Mouse (Mus musculus): ENCODE results near the gene Elovl5. TPM values are rescaled to one million over a fixed set of nuclear protein-coding genes. Genes with fewer than 3 reads are reported as not detected.

Elovl5 gene
- polyA plus RNA-seq, 1 experiment from 2014 or later: 65.2 TPM

GRCm38 (mm10) chr9:77955964-77956363 lies 38.8 kb downstream of the Elovl5 start:
- Histone ChIP-seq H3K9me3 (no peaks in the 10 kb centered on the region), H3K27me3 (replicated peaks) (no peaks in the 10 kb centered on the region), H3K4me3 (no peak overlapping the region), H3K4me1 (peaks cover 33% of the 10 kb centered on the region), H3K4me2 (no peak overlapping the region), H3K36me3 (peaks cover 34% of the 10 kb centered on the region), H3K9ac (no peak overlapping the region), H3K27ac (replicated peaks) (no peak overlapping the region)
- WGBS: 88% methylated on average over 8 of the region's 8 CpGs
- ATAC-seq (ENCODE audit: extremely low read depth, insufficient number of reproducible peaks, low FRiP score, low TSS enrichment): no peak

- Histone ChIP-seq H3K4me2 (no peak overlapping the region), H3K27ac (replicated peaks) (no peak overlapping the region), H3K27me3 (replicated peaks) (no peaks in the 10 kb centered on the region), H3K9me3 (no peaks in the 10 kb centered on the region), H3K9ac (no peak overlapping the region), H3K4me3 (no peak overlapping the region), H3K4me1 (peaks cover 23% of the 10 kb centered on the region), H3K36me3 (peaks cover 56% of the 10 kb centered on the region)
- 75% methylated on average over 7 of the region's 7 CpGs for WGBS
- ATAC-seq (ENCODE audit: extremely low read depth, insufficient number of reproducible peaks, low FRiP score, low TSS enrichment): no peak
Observed at GRCm38 (mm10) chr9:77958327-77958726, 41.2 kb downstream of the Elovl5 start.

DNA sequence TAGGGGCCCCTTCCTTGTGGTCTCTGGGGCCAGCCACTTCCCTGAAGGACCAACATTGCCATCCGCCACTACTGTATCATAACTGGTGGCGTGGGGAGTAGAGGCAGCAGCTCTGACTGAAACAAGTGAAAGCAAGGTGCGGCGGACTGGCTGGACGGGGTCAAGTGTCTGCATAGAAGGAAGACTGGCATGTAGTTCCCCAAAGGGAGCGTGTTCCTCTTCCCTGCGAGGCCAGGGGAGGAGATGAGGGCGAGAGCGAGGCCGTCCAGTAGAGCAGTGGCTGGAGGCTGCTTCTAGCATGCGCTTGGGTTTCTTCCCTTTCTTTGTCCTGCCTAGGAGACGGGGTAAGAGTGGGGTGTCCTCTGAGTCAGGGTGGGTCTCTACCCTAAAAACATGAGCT lies 42.6 kb downstream of the Elovl5 start:
- Histone ChIP-seq H3K4me2 (no peak overlapping the region), H3K4me3 (no peak overlapping the region), H3K9ac (no peak overlapping the region), H3K27ac (replicated peaks) (no peak overlapping the region), H3K9me3 (no peaks in the 10 kb centered on the region), H3K4me1 (peaks cover 22% of the 10 kb centered on the region), H3K36me3 (peaks cover 56% of the 10 kb centered on the region), H3K27me3 (replicated peaks) (no peaks in the 10 kb centered on the region)
- 86% methylated on average over 12 of the region's 12 CpGs for WGBS
- ATAC-seq (ENCODE audit: extremely low read depth, insufficient number of reproducible peaks, low FRiP score, low TSS enrichment): no peak

DNA sequence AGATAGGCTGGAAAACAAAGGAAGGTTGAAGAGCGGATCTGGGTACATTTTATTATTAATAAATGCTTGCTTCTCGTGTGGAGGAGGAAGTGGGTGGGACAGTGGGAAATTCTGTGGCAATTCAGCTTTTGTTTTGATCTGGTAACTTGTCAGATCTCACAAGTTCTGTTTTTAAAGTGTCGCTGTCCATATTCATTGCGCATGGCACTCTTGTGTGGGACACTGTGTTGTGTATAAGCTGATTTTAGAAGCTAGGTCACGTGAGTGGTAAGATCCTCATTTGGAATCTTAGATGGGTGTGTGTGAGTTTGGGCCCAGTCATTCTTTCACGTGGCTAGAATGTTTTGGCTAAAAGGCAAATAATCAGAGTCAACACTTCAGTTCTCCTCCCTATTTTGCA lies 44.2 kb downstream of the Elovl5 start:
- H3K9ac ChIP-seq: no peak overlapping the region
- H3K36me3 ChIP-seq: peaks cover 56% of the 10 kb centered on the region
- 78% methylated on average over 6 of the region's 6 CpGs for WGBS
- H3K9me3 ChIP-seq: no peaks in the 10 kb centered on the region
- no peak overlapping the region for H3K27ac ChIP-seq (replicated peaks)
- no peak for ATAC-seq (ENCODE audit: extremely low read depth, insufficient number of reproducible peaks, low FRiP score, low TSS enrichment)
- no peaks in the 10 kb centered on the region for H3K27me3 ChIP-seq (replicated peaks)
- no peak overlapping the region for H3K4me3 ChIP-seq
- peaks cover 19% of the 10 kb centered on the region for H3K4me1 ChIP-seq
- H3K4me2 ChIP-seq: no peak overlapping the region

GRCm38 (mm10) chr9:77964084-77964483 lies 46.9 kb downstream of the Elovl5 start:
- WGBS: 53% methylated on average over 14 of the region's 14 CpGs
- Histone ChIP-seq H3K4me1 (peaks cover 40% of the 10 kb centered on the region), H3K9ac (peak overlapping the region; percentile 20), H3K27ac (replicated peaks) (peak overlapping the region; percentile 33), H3K27me3 (replicated peaks) (no peaks in the 10 kb centered on the region), H3K36me3 (peaks cover 40% of the 10 kb centered on the region), H3K4me2 (no peak overlapping the region), H3K9me3 (no peaks in the 10 kb centered on the region), H3K4me3 (no peak overlapping the region)
- peak; percentile 51; the same call in 1 of the 2 replicates for ATAC-seq (ENCODE audit: extremely low read depth, insufficient number of reproducible peaks, low FRiP score, low TSS enrichment)

DNA sequence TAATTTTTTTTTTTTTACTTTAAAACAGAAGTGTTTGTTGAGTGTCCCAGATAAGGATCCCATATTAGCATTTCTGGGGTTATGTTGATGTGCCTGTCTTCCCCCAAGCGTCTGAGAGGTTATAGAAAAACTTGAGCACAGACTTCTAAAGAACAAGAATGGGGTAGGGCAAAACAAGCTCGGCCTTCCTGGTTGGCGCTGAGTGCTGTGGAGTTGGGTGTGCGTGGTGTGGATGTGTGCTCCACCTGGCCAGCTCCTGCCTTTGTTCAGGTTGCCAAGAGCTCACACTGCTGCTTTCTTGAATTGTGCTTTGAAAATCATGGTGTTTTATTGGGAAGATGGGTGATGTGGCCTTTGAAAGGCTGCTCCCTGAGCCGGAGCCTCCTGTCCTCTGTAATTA lies 48.1 kb downstream of the Elovl5 start:
- Histone ChIP-seq H3K27ac (replicated peaks) (no peak overlapping the region), H3K4me1 (peaks cover 52% of the 10 kb centered on the region), H3K27me3 (replicated peaks) (no peaks in the 10 kb centered on the region), H3K4me3 (no peak overlapping the region), H3K9ac (no peak overlapping the region), H3K9me3 (no peaks in the 10 kb centered on the region), H3K4me2 (no peak overlapping the region), H3K36me3 (peaks cover 28% of the 10 kb centered on the region)
- ATAC-seq (ENCODE audit: extremely low read depth, insufficient number of reproducible peaks, low FRiP score, low TSS enrichment): no peak
- WGBS: 81% methylated on average over 5 of the region's 5 CpGs

DNA sequence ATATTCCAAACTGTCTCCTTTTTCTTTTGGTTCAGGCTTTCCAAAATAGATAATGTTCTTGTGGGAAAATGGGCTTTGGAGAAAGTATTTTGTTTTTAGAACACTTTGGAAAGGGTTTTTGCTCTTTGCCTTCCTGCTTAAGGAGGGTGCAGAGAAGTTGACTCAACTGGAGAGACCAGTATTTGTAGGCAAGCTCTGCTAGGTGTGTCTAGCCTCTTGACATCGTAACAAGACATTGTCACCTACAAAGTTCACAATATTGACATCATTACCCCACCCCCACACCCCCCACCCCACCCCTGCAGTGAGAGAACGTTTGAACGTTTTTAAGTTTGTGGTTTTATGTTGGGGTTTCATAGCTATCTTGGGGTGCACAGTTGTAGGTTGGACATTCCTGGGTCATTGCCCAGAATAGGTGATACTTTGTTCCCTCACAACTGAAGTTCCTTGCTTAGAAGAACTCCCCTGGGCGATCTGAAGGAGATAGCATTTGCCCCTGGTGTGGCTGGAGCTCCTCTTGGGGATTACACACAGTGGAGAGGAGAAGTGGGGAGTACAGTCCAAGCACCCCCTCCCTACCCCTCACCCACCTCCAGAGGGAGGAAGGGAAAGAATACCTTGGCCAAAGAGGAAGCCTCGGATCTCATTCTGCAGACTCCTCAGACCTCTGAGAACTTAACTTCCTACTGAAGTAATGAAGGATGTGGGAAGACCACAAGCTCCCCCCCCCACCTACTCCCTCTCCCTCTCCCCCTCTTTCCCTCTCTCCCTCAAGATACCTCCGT lies 48.8 kb downstream of the Elovl5 start:
- peaks cover 27% of the 10 kb centered on the region for H3K36me3 ChIP-seq
- no peaks in the 10 kb centered on the region for H3K9me3 ChIP-seq
- no peak for ATAC-seq (ENCODE audit: extremely low read depth, insufficient number of reproducible peaks, low FRiP score, low TSS enrichment)
- no peak overlapping the region for H3K9ac ChIP-seq
- H3K4me2 ChIP-seq: no peak overlapping the region
- H3K4me1 ChIP-seq: peaks cover 59% of the 10 kb centered on the region
- WGBS: 77% methylated on average over 6 of the region's 6 CpGs
- H3K27me3 ChIP-seq (replicated peaks): no peaks in the 10 kb centered on the region
- no peak overlapping the region for H3K27ac ChIP-seq (replicated peaks)
- no peak overlapping the region for H3K4me3 ChIP-seq

DNA sequence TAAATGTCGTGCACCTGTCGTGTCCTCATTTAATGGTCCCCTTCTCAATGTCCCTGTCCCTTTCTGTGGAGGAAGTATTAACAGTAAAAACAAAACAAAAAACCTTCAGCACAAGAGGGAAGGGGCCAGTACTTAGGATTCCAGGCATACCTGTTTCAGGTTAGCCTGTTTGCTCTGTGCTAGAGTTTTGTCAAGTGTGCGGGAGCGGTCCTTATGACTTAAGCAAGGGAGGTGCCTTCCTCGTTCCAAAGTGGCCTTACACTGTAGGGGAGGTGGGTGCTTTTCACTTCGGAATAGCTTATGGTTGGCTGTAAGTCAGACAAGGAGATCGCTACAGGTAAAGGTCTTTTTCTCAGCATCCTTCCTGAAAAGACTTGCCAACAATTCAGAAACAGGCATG lies 49.7 kb downstream of the Elovl5 start:
- H3K9ac ChIP-seq: no peak overlapping the region
- no peak for ATAC-seq (ENCODE audit: extremely low read depth, insufficient number of reproducible peaks, low FRiP score, low TSS enrichment)

GRCm38 (mm10) chr9:77967584-77968163 lies 50.5 kb downstream of the Elovl5 start:
- Histone ChIP-seq H3K4me2 (no peak overlapping the region), H3K27me3 (replicated peaks) (no peaks in the 10 kb centered on the region), H3K36me3 (peaks cover 17% of the 10 kb centered on the region), H3K9me3 (no peaks in the 10 kb centered on the region), H3K4me1 (peaks cover 62% of the 10 kb centered on the region), H3K9ac (no peak overlapping the region), H3K27ac (replicated peaks) (no peak overlapping the region), H3K4me3 (no peak overlapping the region)
- 83% methylated on average over 12 of the region's 12 CpGs for WGBS
- no peak for ATAC-seq (ENCODE audit: extremely low read depth, insufficient number of reproducible peaks, low FRiP score, low TSS enrichment)

More for the DNA sequence above, 49.7 kb downstream of the Elovl5 start:
- Histone ChIP-seq H3K27me3 (replicated peaks) (no peaks in the 10 kb centered on the region), H3K27ac (replicated peaks) (no peak overlapping the region), H3K9me3 (no peaks in the 10 kb centered on the region), H3K4me3 (no peak overlapping the region), H3K36me3 (peaks cover 18% of the 10 kb centered on the region), H3K4me2 (no peak overlapping the region), H3K4me1 (peaks cover 62% of the 10 kb centered on the region)
- 86% methylated on average over 7 of the region's 7 CpGs for whole genome bisulfite sequencing

DNA sequence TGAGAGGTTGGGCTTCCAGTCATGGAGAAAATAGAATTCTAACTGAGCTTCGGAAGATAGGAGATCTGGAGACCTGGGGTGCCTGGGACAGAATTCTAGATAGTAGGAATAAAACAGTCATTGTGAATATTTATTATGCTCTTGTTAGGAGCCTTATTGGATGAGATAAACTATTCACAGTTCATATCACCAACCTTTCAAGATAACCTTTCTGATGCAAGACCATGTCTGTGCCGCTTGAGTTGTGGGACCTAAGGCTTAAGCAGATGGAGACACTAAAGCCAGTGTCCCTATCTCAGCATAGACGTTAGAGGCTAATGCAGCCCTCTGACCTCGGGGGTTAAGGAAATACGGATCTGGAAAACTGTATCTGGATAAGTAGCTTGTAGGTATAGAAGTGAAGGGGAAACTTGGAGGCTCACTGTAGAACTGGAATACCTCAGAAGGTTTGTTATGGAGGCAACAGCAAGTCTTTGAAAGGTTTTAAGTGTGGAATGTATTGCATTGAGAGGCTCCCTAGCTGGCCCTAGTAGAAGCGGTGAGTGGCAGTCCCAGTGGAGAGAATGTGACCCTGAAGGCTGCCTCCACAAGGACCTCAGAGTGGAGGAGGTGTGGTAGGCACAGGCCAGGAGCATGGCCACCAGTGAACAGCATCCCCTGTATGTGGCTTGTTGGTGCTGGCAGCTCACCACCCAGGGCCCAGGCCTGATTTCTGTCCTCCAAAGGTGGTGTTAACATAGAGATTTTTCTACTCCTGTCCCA lies 52.2 kb downstream of the Elovl5 start:
- peaks cover 48% of the 10 kb centered on the region for H3K4me1 ChIP-seq
- no peak overlapping the region for H3K9ac ChIP-seq
- H3K4me3 ChIP-seq: no peak overlapping the region
- no peak; the same call in 1 of the 2 replicates for ATAC-seq (ENCODE audit: extremely low read depth, insufficient number of reproducible peaks, low FRiP score, low TSS enrichment)
- WGBS: 52% methylated on average over 6 of the region's 6 CpGs
- no peak overlapping the region for H3K4me2 ChIP-seq
- H3K27ac ChIP-seq (replicated peaks): peak overlapping the region; percentile 59; the same call in 1 of the 2 replicates
- peaks cover 10% of the 10 kb centered on the region; the same call in 1 of the 2 replicates for H3K36me3 ChIP-seq
- no peaks in the 10 kb centered on the region for H3K27me3 ChIP-seq (replicated peaks)
- H3K9me3 ChIP-seq: no peaks in the 10 kb centered on the region

DNA sequence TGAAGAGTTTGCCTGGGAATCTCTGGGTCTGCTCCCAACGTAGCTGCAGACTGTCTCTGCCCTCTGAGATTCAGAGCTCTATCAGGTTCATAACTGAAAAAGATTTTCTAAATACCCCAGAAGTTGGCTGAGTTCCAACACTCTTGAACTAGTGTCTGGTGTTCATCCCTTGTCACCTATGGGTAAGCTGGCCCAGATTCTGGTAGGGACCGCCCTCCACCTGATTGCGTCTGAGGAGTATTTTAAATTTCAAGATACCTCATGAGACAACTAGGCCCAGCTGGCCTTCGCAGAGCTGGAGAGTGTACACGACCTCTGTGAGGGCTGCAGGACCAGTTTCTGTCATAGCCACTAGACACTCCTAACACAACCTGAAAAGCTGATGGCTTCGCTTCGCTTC lies 61.8 kb downstream of the Elovl5 start:
- no peak overlapping the region for H3K4me3 ChIP-seq
- H3K4me2 ChIP-seq: no peak overlapping the region
- H3K4me1 ChIP-seq: peaks cover 23% of the 10 kb centered on the region
- no peaks in the 10 kb centered on the region for H3K27me3 ChIP-seq (replicated peaks)
- no peak; the same call in 1 of the 2 replicates for ATAC-seq (ENCODE audit: extremely low read depth, insufficient number of reproducible peaks, low FRiP score, low TSS enrichment)
- 53% methylated on average over 7 of the region's 7 CpGs for WGBS
- no peak overlapping the region for H3K9ac ChIP-seq
- H3K36me3 ChIP-seq: peaks cover 79% of the 10 kb centered on the region
- peak overlapping the region; percentile 58 for H3K27ac ChIP-seq (replicated peaks)
- H3K9me3 ChIP-seq: no peaks in the 10 kb centered on the region

Data from heart, embryonic 13.5 days (tissue).